Mouse (Mus musculus) intestine, postnatal 0 days (tissue): ENCODE measurements at regions not wholly inside any gene's neighbourhood (a gene's known extent, or its start where the extent isn't known, plus 50 kb on each side); places are given as distances from the start of the nearest gene placed in this dataset.
A peak's percentile ranks its signal among the peaks of the same experiment; 100 is the strongest.

Experiments
- ATAC-seq: fragments of 200-750 bp; cut with Nextera tagmentation; 2 replicates; pipeline ENCODE4 v1.8.0; 2017; ENCODE audit warnings: mild to moderate bottlenecking, moderate TSS enrichment, moderate library complexity
- H3K27ac ChIP-seq: fragments of 300-500 bp; sonication (generic); 2 replicates; pipeline ENCODE4 v1.5.1; 2014; ENCODE audit warnings: mild to moderate bottlenecking, low read depth, low read length, moderate library complexity
- H3K27me3 ChIP-seq: fragments of 300-500 bp; sonication (generic); replicated peaks from 2 replicates; pipeline ENCODE4 v1.6.1; 2014; ENCODE audit warnings: low read length, mixed read lengths; ENCODE audit not compliant: control insufficient read depth, insufficient read depth
- H3K36me3 ChIP-seq: fragments of 300-500 bp; sonication (generic); 2 replicates; pipeline ENCODE4 v1.6.1; 2014; ENCODE audit warnings: mild to moderate bottlenecking, moderate library complexity; ENCODE audit not compliant: control insufficient read depth, insufficient read depth
- H3K4me1 ChIP-seq: fragments of 300-500 bp; sonication (generic); replicated peaks from 2 replicates; pipeline ENCODE4 v1.6.1; 2014; ENCODE audit warnings: antibody characterized with exemption, low read length, mixed read lengths; ENCODE audit not compliant: control insufficient read depth, insufficient read depth
- H3K4me2 ChIP-seq: fragments of 300-500 bp; sonication (generic); replicated peaks from 2 replicates; pipeline ENCODE4 v1.6.1; 2014; ENCODE audit warnings: low read depth, mild to moderate bottlenecking, moderate library complexity
- H3K4me3 ChIP-seq: fragments of 300-500 bp; sonication (generic); 2 replicates; pipeline ENCODE4 v1.5.1; 2014; ENCODE audit warnings: low read depth, low read length
- H3K9ac ChIP-seq: fragments of 300-500 bp; sonication (generic); 2 replicates; pipeline ENCODE4 v1.6.1; 2014; ENCODE audit warnings: mild to moderate bottlenecking, low read depth, low read length
- H3K9me3 ChIP-seq: fragments of 300-500 bp; sonication (generic); 2 replicates; pipeline ENCODE4 v1.6.1; 2016; ENCODE audit warnings: mixed run types; ENCODE audit not compliant: control insufficient read depth
- CTCF ChIP-seq: sonication (generic); IDR thresholded peaks from 2 replicates; pipeline ENCODE4 v1.5.1; 2016; ENCODE audit warnings: low read depth, mild to moderate bottlenecking, control low read depth, antibody characterized with exemption, moderate library complexity
- WGBS: fragments of 180-500 bp; shearing (Covaris S2); extraction: QIAGEN DNeasy Blood & Tissue Kit; methylation state at CpG from one replicate; pipeline ENCODE4 v1.1.7; 2014; 5-methylcytosine and 5-hydroxymethylcytosine counted together

DNA sequence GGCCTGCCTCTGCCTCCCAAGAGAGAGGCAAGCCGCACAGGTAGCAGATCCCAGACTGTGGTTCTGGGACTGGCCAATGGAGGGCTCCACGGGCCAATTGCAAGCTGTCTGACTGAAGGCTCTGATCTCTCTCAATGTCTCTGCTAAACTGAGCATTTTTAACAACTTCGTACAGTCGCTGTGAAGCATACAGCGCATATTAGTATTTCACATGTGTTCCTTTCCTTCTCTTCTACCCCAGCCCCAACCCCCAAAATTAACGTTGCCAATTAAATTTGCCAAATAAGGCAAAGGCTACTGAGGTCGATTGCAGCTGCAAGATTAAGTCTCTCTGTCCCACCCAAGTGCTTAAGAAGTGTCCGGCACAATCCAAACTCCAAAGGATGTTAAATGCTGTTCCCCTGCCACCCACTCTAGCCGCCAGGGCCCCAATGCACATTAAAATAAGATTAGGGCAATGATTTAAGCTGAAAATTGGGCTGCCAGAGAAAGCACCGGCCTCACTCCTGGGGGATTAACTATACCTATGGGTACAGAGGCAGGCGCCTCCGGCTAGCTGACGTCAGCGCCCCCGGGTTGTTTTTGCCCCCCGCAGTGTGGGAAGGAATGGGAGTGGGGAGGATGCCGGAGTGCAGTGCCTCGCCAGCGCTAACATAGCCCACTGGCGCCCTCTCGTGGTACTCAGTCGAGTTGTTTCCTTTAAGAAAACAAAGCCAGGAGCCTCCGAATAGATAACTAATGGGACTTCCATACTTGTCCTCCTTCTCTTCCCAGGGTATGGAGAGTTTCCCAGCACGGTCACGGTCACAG is 81.3 kb downstream of the Gm21962 start:
- TF ChIP-seq CTCF = peak; percentile 90
- H3K27ac ChIP-seq = no peak overlapping the region
- peak overlapping the region; percentile 58 for H3K4me2 ChIP-seq

GRCm38 (mm10) chr3:137753257-137753654 is 81.9 kb downstream of the Gm21962 start:
- Histone ChIP-seq H3K9me3 (no peaks in the 10 kb centered on the region), H3K4me1 (no peaks in the 10 kb centered on the region), H3K36me3 (no peaks in the 10 kb centered on the region), H3K4me3 (no peak overlapping the region), H3K27me3 (no peaks in the 10 kb centered on the region), H3K27ac (no peak overlapping the region), H3K9ac (no peak overlapping the region), H3K4me2 (peak overlapping the region; percentile 58)
- no peak for TF ChIP-seq CTCF
- 46% methylated on average over 7 of the region's 7 CpGs for WGBS
- no peak for ATAC-seq

More for the DNA sequence above, 81.3 kb downstream of the Gm21962 start:
- 20% methylated on average over 25 of the region's 25 CpGs for WGBS
- no peaks in the 10 kb centered on the region for H3K36me3 ChIP-seq
- H3K4me1 ChIP-seq = no peaks in the 10 kb centered on the region
- peak overlapping the region; percentile 9; the same call in 1 of the 2 replicates for H3K4me3 ChIP-seq
- ATAC-seq = 0 out of 2 replicates have a peak, but pooled peaks have one; percentile 41
- no peak overlapping the region for H3K9ac ChIP-seq
- H3K9me3 ChIP-seq = no peaks in the 10 kb centered on the region
- H3K27me3 ChIP-seq = no peaks in the 10 kb centered on the region

DNA sequence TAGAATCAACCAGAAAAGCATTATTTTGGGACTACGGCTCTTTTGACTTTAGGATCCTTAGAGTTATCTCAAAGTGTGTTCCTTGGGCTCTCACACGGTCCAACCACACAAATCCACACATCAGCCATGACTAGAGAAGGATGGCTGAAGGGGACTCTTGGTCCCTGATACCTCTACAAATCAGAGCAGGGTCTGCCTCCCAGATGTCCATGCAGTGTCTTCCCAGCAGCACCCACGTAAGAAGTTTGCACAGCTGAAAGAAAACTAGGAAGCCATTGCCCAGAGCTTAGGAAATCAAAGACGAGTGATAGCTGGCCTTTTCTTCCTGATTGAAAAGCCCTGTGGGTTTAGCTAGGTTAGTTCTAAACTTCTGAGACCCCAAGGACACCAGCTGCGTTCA is 84.1 kb downstream of the Gm21962 start:
- Histone ChIP-seq H3K4me1 (no peaks in the 10 kb centered on the region), H3K4me3 (no peak overlapping the region), H3K27me3 (no peaks in the 10 kb centered on the region), H3K9ac (no peak overlapping the region), H3K27ac (no peak overlapping the region), H3K9me3 (no peaks in the 10 kb centered on the region), H3K4me2 (no peak overlapping the region), H3K36me3 (no peaks in the 10 kb centered on the region)
- WGBS = 87% methylated on average over 5 of the region's 5 CpGs
- no peak for ATAC-seq
- no peak for TF ChIP-seq CTCF

GRCm38 (mm10) chr3:137762213-137762884 is 91.0 kb downstream of the Gm21962 start:
- no peaks in the 10 kb centered on the region for H3K9me3 ChIP-seq
- no peak overlapping the region for H3K9ac ChIP-seq
- no peaks in the 10 kb centered on the region for H3K27me3 ChIP-seq
- H3K4me2 ChIP-seq = peak overlapping the region; percentile 46; the same call in 1 of the 2 replicates
- H3K4me1 ChIP-seq = no peaks in the 10 kb centered on the region
- no peak for TF ChIP-seq CTCF
- ATAC-seq = no peak
- H3K36me3 ChIP-seq = no peaks in the 10 kb centered on the region
- no peak overlapping the region for H3K27ac ChIP-seq
- 23% methylated on average over 14 of the region's 14 CpGs for WGBS
- H3K4me3 ChIP-seq = no peak overlapping the region

- 86% methylated on average over 5 of the region's 5 CpGs for WGBS
- Histone ChIP-seq H3K27ac (no peak overlapping the region), H3K4me1 (no peaks in the 10 kb centered on the region), H3K9me3 (no peaks in the 10 kb centered on the region), H3K36me3 (no peaks in the 10 kb centered on the region), H3K27me3 (no peaks in the 10 kb centered on the region), H3K9ac (no peak overlapping the region), H3K4me2 (no peak overlapping the region), H3K4me3 (no peak overlapping the region)
- no peak for ATAC-seq
- no peak for TF ChIP-seq CTCF
These were observed 92.1 kb downstream of the Gm21962 start for GRCm38 (mm10) chr3:137763406-137763805.

DNA sequence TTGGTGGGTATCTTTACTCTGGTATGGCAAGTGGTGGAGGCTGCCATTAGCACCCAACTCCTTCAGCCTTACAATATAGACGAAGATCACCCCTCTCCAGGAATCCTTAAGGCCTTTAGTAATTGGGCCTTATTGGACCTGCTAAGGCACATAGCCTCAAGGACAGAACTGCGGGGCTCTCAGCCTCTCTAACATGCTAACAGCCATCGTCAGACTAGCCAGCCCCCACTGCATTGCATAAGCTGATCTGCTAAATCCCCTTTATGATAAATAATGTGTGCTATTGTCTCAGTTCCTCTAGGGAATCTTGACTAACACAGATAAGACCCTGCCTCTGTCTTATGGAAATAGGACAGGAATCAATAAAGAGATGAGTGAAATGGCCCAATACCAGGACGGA is 95.7 kb upstream of the H2afz start:
- no peak for TF ChIP-seq CTCF
- no peak overlapping the region for H3K4me2 ChIP-seq
- no peak for ATAC-seq
- no peaks in the 10 kb centered on the region for H3K4me1 ChIP-seq
- no peaks in the 10 kb centered on the region for H3K27me3 ChIP-seq
- H3K36me3 ChIP-seq = no peaks in the 10 kb centered on the region
- no peak overlapping the region for H3K9ac ChIP-seq
- H3K27ac ChIP-seq = no peak overlapping the region
- H3K4me3 ChIP-seq = no peak overlapping the region
- WGBS = 77% methylated on average over 4 of the region's 4 CpGs
- no peaks in the 10 kb centered on the region for H3K9me3 ChIP-seq
